Mouse (Mus musculus) testis, adult 2 months (tissue): ENCODE results near the gene Cul4a.

Experiments
- CTCF ChIP-seq: fragments of 200-500 bp; IDR thresholded peaks from 2 replicates; pipeline ENCODE4 v1.5.1; 2012; ENCODE audit warnings: low read depth, mild to moderate bottlenecking, inconsistent platforms, low read length, moderate library complexity; ENCODE audit not compliant: control insufficient read depth, insufficient read depth, insufficient replicate concordance
- POLR2A ChIP-seq: fragments of 200-500 bp; IDR thresholded peaks from 2 replicates; pipeline ENCODE4 v1.6.1; 2012; ENCODE audit warnings: low read depth, mild to moderate bottlenecking, inconsistent platforms, low read length, moderate library complexity; ENCODE audit not compliant: control insufficient read depth

- no peak for TF ChIP-seq CTCF
- TF ChIP-seq POLR2A: no peak
Observed at GRCm38 (mm10) chr8:13105908-13106551, 609 bp downstream of the Cul4a start.
